9 mouse cellular contexts compared by ENCODE assay signal in the genomic region with DNA sequence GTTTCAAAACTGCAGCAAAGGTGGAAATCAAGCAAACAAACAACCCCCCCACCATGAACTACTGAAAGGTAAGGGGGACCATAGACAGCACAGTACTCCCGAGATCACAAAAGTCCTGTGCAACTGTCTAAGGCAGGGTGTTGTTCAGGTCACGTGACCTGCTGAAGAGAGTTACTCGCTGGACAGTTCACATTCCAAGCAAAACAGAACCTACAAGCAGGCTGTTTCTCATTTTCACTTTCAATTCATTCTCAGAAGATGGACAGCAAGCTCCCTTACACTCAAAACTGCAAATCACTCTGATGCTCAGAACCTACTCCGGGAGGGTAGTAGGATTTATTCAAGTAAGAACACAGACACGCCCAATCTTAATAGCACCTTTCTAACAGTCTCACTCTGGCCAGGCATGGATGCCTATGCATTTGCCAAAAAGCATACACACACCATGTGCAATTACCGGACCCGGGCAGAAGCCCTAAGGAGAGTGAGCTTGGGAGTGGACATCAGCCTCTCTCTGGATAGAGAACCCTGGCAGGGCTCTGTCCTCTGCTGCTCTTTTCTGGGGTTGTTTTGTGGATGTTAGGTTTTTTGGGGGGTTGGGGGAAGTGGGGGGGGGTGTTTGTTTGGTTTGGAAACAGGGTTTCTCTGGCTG. TPM values are rescaled to one million over a fixed set of nuclear protein-coding genes. Genes with fewer than 3 reads are reported as not detected.
DNase-seq lines count a peak whose midpoint lies in the region; ATAC-seq and TF ChIP-seq lines count a peak whose summit lies in the region.
"Had no signal": no experiment of that assay in that cellular context is flagged by ENCODE, and none has a peak within 500 bp of the region (broad histone marks: within the 10 kb centered on the region; RNA-seq: fewer than 3 reads in every experiment).

No protein-coding gene starts in this region.

- H3K27me3 ChIP-seq in heart, embryonic 11.5 days (ENCODE audit: control insufficient read depth, insufficient read depth, low read length) = no peaks in the 10 kb centered on the region
- no peaks in the 10 kb centered on the region for H3K27me3 ChIP-seq in heart, embryonic 10.5 days (ENCODE audit: insufficient read depth, poor library complexity, severe bottlenecking)
- H3K27me3 ChIP-seq in liver, embryonic 16.5 days (ENCODE audit: control insufficient read depth, insufficient read depth, low read depth, low read length) = no peaks in the 10 kb centered on the region
- H3K27me3 ChIP-seq in forebrain, embryonic 15.5 days = no peaks in the 10 kb centered on the region

- no peaks in the 10 kb centered on the region for H3K9me3 ChIP-seq in heart, embryonic 11.5 days (replicated peaks; ENCODE audit: control insufficient read depth, low read length)
- H3K9me3 ChIP-seq in heart, embryonic 10.5 days = no peaks in the 10 kb centered on the region
- H3K9me3 ChIP-seq in liver, embryonic 16.5 days (replicated peaks; ENCODE audit: control insufficient read depth, low read length) = no peaks in the 10 kb centered on the region
- no peaks in the 10 kb centered on the region for H3K9me3 ChIP-seq in forebrain, embryonic 15.5 days

- no peaks in the 10 kb centered on the region; the same call in 1 of the 2 replicates for H3K36me3 ChIP-seq in heart, embryonic 11.5 days (ENCODE audit: control insufficient read depth, insufficient read depth, low read length)
- H3K36me3 ChIP-seq in heart, embryonic 10.5 days = no peaks in the 10 kb centered on the region
- H3K36me3 ChIP-seq in liver, embryonic 16.5 days (ENCODE audit: control insufficient read depth, insufficient read depth) = no peaks in the 10 kb centered on the region
- no peaks in the 10 kb centered on the region for H3K36me3 ChIP-seq in forebrain, embryonic 15.5 days

- no peak overlapping the region for H3K9ac ChIP-seq in heart, embryonic 11.5 days (ENCODE audit: low read depth, low read length)
- H3K9ac ChIP-seq in liver, embryonic 16.5 days (ENCODE audit: low read depth, low read length) = no peak overlapping the region; the same call in 1 of the 2 replicates
- H3K9ac ChIP-seq in forebrain, embryonic 15.5 days (replicated peaks) = no peak overlapping the region

- TF ChIP-seq POLR2A in embryonic fibroblast, embryonic 13.5 days (IDR thresholded peaks at IDR 0.05; ENCODE audit: low read depth, low read length) = no peak

- 77% methylated on average over 7 of the region's 7 CpGs for WGBS in heart, embryonic 11.5 days (ENCODE audit: insufficient replicate concordance)
- 77% methylated on average over 7 of the region's 7 CpGs for WGBS in heart, embryonic 10.5 days
- WGBS in liver, embryonic 16.5 days (ENCODE audit: insufficient replicate concordance) = 59% methylated on average over 7 of the region's 7 CpGs
- 85% methylated on average over 7 of the region's 7 CpGs for WGBS in forebrain, embryonic 15.5 days

- peaks cover 28% of the 10 kb centered on the region for H3K4me1 ChIP-seq in heart, embryonic 11.5 days (ENCODE audit: control insufficient read depth, insufficient read depth, low read length)
- H3K4me1 ChIP-seq in heart, embryonic 10.5 days = peaks cover 33% of the 10 kb centered on the region
- H3K4me1 ChIP-seq in embryonic fibroblast, embryonic 13.5 days (ENCODE audit: control insufficient read depth, insufficient read depth, low read length) = peaks cover 15% of the 10 kb centered on the region
- H3K4me1 ChIP-seq in liver, embryonic 16.5 days (ENCODE audit: control insufficient read depth, low read depth, low read length) = peaks cover 34% of the 10 kb centered on the region
- peaks cover 27% of the 10 kb centered on the region for H3K4me1 ChIP-seq in forebrain, embryonic 15.5 days

- H3K27ac ChIP-seq in heart, embryonic 11.5 days (ENCODE audit: low read depth, low read length) = no peak overlapping the region
- no peak overlapping the region for H3K27ac ChIP-seq in heart, embryonic 10.5 days
- no peak overlapping the region for H3K27ac ChIP-seq in embryonic fibroblast, embryonic 13.5 days (ENCODE audit: insufficient read depth, low read length)
- H3K27ac ChIP-seq in liver, embryonic 16.5 days (ENCODE audit: low read length) = no peak overlapping the region
- H3K27ac ChIP-seq in forebrain, embryonic 15.5 days (replicated peaks) = no peak overlapping the region

- 0 out of 2 replicates have a peak overlapping the region, but pooled peaks have one; percentile 22 for H3K4me2 ChIP-seq in heart, embryonic 11.5 days
- H3K4me2 ChIP-seq in liver, embryonic 16.5 days (ENCODE audit: low read depth, low read length) = peak overlapping the region; percentile 10; the same call in 1 of the 2 replicates
- H3K4me2 ChIP-seq in forebrain, embryonic 15.5 days (replicated peaks) = no peak overlapping the region

- no peak for ATAC-seq in heart, embryonic 11.5 days (replicated peaks; ENCODE audit: insufficient number of reproducible peaks, low FRiP score, low TSS enrichment)
- no peak for ATAC-seq in liver, embryonic 16.5 days (ENCODE audit: low read depth)
- ATAC-seq in megakaryocyte-erythroid progenitor cell, adult 5-6 weeks (replicated peaks; ENCODE audit: low FRiP score, low TSS enrichment, poor library complexity, severe bottlenecking) = no peak
- no peak for ATAC-seq in forebrain, embryonic 15.5 days (replicated peaks)

- DNase-seq in heart, embryonic 10.5 days (ENCODE audit: low spot score) = no peak
- DNase-seq in A20 (ENCODE audit: low read depth, low spot score) = peak; percentile 33
- no peak for DNase-seq in layer of hippocampus, postnatal 14 days (ENCODE audit: low spot score in 2 of 2)
- DNase-seq: embryo, embryonic 11 days had no signal

- H3K4me3 ChIP-seq in heart, embryonic 11.5 days (ENCODE audit: low read depth, low read length) = no peak overlapping the region
- H3K4me3 ChIP-seq in heart, embryonic 10.5 days = no peak overlapping the region
- H3K4me3 ChIP-seq in embryonic fibroblast, embryonic 13.5 days (ENCODE audit: insufficient read depth, low read length) = 0 out of 2 replicates have a peak overlapping the region, but pooled peaks have one; percentile 1
- peak overlapping the region; percentile 11; the same call in 1 of the 2 replicates for H3K4me3 ChIP-seq in liver, embryonic 16.5 days (ENCODE audit: low read depth, low read length)
- no peak overlapping the region for H3K4me3 ChIP-seq in forebrain, embryonic 15.5 days

- TF ChIP-seq CTCF in embryonic fibroblast, embryonic 13.5 days (IDR thresholded peaks at IDR 0.05; ENCODE audit: borderline replicate concordance, insufficient read depth, low read length) = no peak

RNA-seq across cellular contexts. Expression of a gene that starts 2.5 kb away (rescaled TPM):
- polyA plus RNA-seq in heart, embryonic 11.5 days (2014; fragmentation: Nextera tagmentation; extraction: Ambion mirVana) = 9.2 and 11.1 TPM in 2 replicates
- polyA plus RNA-seq in heart, embryonic 10.5 days (2016; fragmentation: Nextera tagmentation; extraction: Ambion mirVana) = 14.7 and 14.9 TPM in 2 replicates
- polyA plus RNA-seq in embryonic fibroblast, embryonic 13.5 days (2011; ENCODE audit: insufficient read length, low read depth, missing spikeins) = 24.2 and 30.3 TPM in 2 replicates
- polyA plus RNA-seq in liver, embryonic 16.5 days (2015; fragmentation: Nextera tagmentation; extraction: Ambion mirVana) = 7.8 and 8.1 TPM in 2 replicates
- 5.8 and 7.2 TPM in 2 replicates for total RNA-seq in megakaryocyte-erythroid progenitor cell, adult 5-6 weeks (2014; fragmentation: Nextera tagmentation)
- total RNA-seq in megakaryocyte-erythroid progenitor cell, adult 5-6 weeks (2017) = 13.9 and 14.1 TPM in 2 replicates
- 10 to 100 TPM; 59.6 to 60.6 TPM for total RNA-seq in layer of hippocampus, postnatal 14 days (2021)
- polyA plus RNA-seq in forebrain, embryonic 15.5 days (2015; fragmentation: Nextera tagmentation; extraction: Ambion mirVana) = 14.9 and 16.5 TPM in 2 replicates

RNA-seq across cellular contexts. Expression of a gene that starts 40.4 kb away (rescaled TPM):
- polyA plus RNA-seq in heart, embryonic 11.5 days (2014; fragmentation: Nextera tagmentation; extraction: Ambion mirVana) = 444 and 490 TPM in 2 replicates
- 412 and 477 TPM in 2 replicates for polyA plus RNA-seq in heart, embryonic 10.5 days (2016; fragmentation: Nextera tagmentation; extraction: Ambion mirVana)
- polyA plus RNA-seq in embryonic fibroblast, embryonic 13.5 days (2011; ENCODE audit: insufficient read length, low read depth, missing spikeins) = 87.4 and 122 TPM in 2 replicates
- 251 and 280 TPM in 2 replicates for polyA plus RNA-seq in liver, embryonic 16.5 days (2015; fragmentation: Nextera tagmentation; extraction: Ambion mirVana)
- total RNA-seq in megakaryocyte-erythroid progenitor cell, adult 5-6 weeks (2014; fragmentation: Nextera tagmentation) = 2,306 and 2,977 TPM in 2 replicates
- total RNA-seq in megakaryocyte-erythroid progenitor cell, adult 5-6 weeks (2017) = 2,430 and 3,681 TPM in 2 replicates
- 100 to 1,000 TPM; 204 to 212 TPM for total RNA-seq in layer of hippocampus, postnatal 14 days (2021)
- polyA plus RNA-seq in forebrain, embryonic 15.5 days (2015; fragmentation: Nextera tagmentation; extraction: Ambion mirVana) = 358 and 359 TPM in 2 replicates

RNA-seq across cellular contexts. Expression of a gene that starts 52.6 kb away (rescaled TPM):
- polyA plus RNA-seq in heart, embryonic 11.5 days (2014; fragmentation: Nextera tagmentation; extraction: Ambion mirVana) = 10.9 and 11.3 TPM in 2 replicates
- 11.1 and 15.1 TPM in 2 replicates for polyA plus RNA-seq in heart, embryonic 10.5 days (2016; fragmentation: Nextera tagmentation; extraction: Ambion mirVana)
- polyA plus RNA-seq in embryonic fibroblast, embryonic 13.5 days (2011; ENCODE audit: insufficient read length, low read depth, missing spikeins) = 9.6 and 9.7 TPM in 2 replicates
- polyA plus RNA-seq in liver, embryonic 16.5 days (2015; fragmentation: Nextera tagmentation; extraction: Ambion mirVana) = 2.6 and 2.7 TPM in 2 replicates
- total RNA-seq in megakaryocyte-erythroid progenitor cell, adult 5-6 weeks (2014; fragmentation: Nextera tagmentation) = not detected in 2 replicates
- 3.7 TPM in 1 of 2 replicates, not detected in the other for total RNA-seq in megakaryocyte-erythroid progenitor cell, adult 5-6 weeks (2017)
- 10 to 100 TPM; 22.6 to 25.5 TPM for total RNA-seq in layer of hippocampus, postnatal 14 days (2021)
- 11.9 and 13.4 TPM in 2 replicates for polyA plus RNA-seq in forebrain, embryonic 15.5 days (2015; fragmentation: Nextera tagmentation; extraction: Ambion mirVana)

Comparison
In these comparisons a context has a peak if more than half of its experiments do, and no peak if none do; other contexts are left out.
1. H3K4me3 ChIP-seq: peak in embryonic fibroblast, embryonic 13.5 days (single experiment) and liver, embryonic 16.5 days (single experiment); none in heart, embryonic 11.5 days (single experiment), heart, embryonic 10.5 days (single experiment) and forebrain, embryonic 15.5 days (single experiment).